Mouse (Mus musculus) lung, postnatal 4 days (tissue): ENCODE measurements around the gene Magea8.
"Not testable (repeated sequence)": the region's sequence is repeated elsewhere in the genome, so short reads cannot be mapped to it uniquely, and the experiment has no call there.

Experiments used
- DNase-seq, 2 experiments: peaks; one replicate each; pipeline ENCODE4 v3.0.0; 2021

Magea8 gene

GRCm38 (mm10) chrX:154995750-154996149 lies at the start of gene Magea8:
Gene Magea8, minus strand, starts transcription at chrX:154995850.
- DNase-seq = not testable (repeated sequence)

- DNase-seq = not testable (repeated sequence)
Observed at GRCm38 (mm10) chrX:154949405-154949804, 46.2 kb downstream of the Magea8 start, which contains the start of gene Magea3. Gene Magea3, minus strand, starts transcription at chrX:154949505.

GRCm38 (mm10) chrX:154935887-154936286 lies 59.8 kb downstream of the Magea8 start, which contains the start of gene Magea6:
Gene Magea6, minus strand, starts transcription at chrX:154935987.
- DNase-seq = not testable (repeated sequence)
